Comparison of ENCODE assay signal across 12 mouse cellular contexts in genomic region chr10:111589186-111589585, GRCm38 (mm10).
"Had no signal": no experiment of that assay in that cellular context is flagged by ENCODE, and none has a peak within 500 bp of the region (broad histone marks: within the 10 kb centered on the region; RNA-seq: fewer than 3 reads in every experiment).

No protein-coding gene starts in this region.

- DNase-seq: left cerebral cortex, postnatal 4 days; liver; liver, embryonic 13.5 days; liver, postnatal 0 days; lung, adult 18-20 months; lung, adult 2 months; lung, embryonic 14.5 days; lung, postnatal 10 days; lung, postnatal 14 days; lung, postnatal 36 days; lung, postnatal 4 days; midbrain, embryonic 14.5 days had no signal
